In genomic region chr14:121747360-121747759, GRCm38 (mm10) we compare ENCODE assay signal across 31 mouse cellular contexts.
"Had no signal": no experiment of that assay in that cellular context is flagged by ENCODE, and none has a peak within 500 bp of the region (broad histone marks: within the 10 kb centered on the region; RNA-seq: fewer than 3 reads in every experiment).

No protein-coding gene starts in this region.

- ATAC-seq: liver, embryonic 12.5 days; liver, postnatal 0 days; lung, postnatal 0 days; midbrain, embryonic 13.5 days; midbrain, embryonic 15.5 days; midbrain, embryonic 16.5 days had no signal

- H3K9ac ChIP-seq: limb, embryonic 12.5 days; limb, embryonic 13.5 days; limb, embryonic 15.5 days; liver, embryonic 12.5 days; liver, embryonic 13.5 days; liver, embryonic 14.5 days; liver, embryonic 15.5 days; liver, postnatal 0 days; lung, embryonic 14.5 days; lung, embryonic 15.5 days; midbrain, embryonic 12.5 days; midbrain, embryonic 13.5 days; midbrain, embryonic 15.5 days had no signal

- H3K4me3 ChIP-seq: limb, embryonic 10.5 days; limb, embryonic 12.5 days; limb, embryonic 13.5 days; limb, embryonic 15.5 days; liver, embryonic 12.5 days; liver, embryonic 13.5 days; liver, embryonic 15.5 days; lung, embryonic 15.5 days; megakaryocyte, embryonic 14.5 days; midbrain, embryonic 10.5 days; midbrain, embryonic 12.5 days; midbrain, embryonic 13.5 days; midbrain, embryonic 15.5 days; myocyte had no signal

- H3K9me3 ChIP-seq: limb, embryonic 10.5 days; limb, embryonic 12.5 days; limb, embryonic 13.5 days; limb, embryonic 15.5 days; liver, embryonic 12.5 days; liver, embryonic 13.5 days; liver, embryonic 15.5 days; lung, embryonic 15.5 days; megakaryocyte, embryonic 14.5 days; midbrain, embryonic 10.5 days; midbrain, embryonic 12.5 days; midbrain, embryonic 13.5 days; midbrain, embryonic 15.5 days had no signal

- H3K4me1 ChIP-seq: liver, embryonic 12.5 days; liver, embryonic 13.5 days; liver, embryonic 15.5 days; megakaryocyte, embryonic 14.5 days; midbrain, embryonic 10.5 days; midbrain, embryonic 12.5 days; midbrain, embryonic 13.5 days; midbrain, embryonic 15.5 days had no signal

- H3K27me3 ChIP-seq: limb, embryonic 15.5 days; liver, embryonic 12.5 days; liver, embryonic 13.5 days; liver, embryonic 15.5 days; lung, embryonic 15.5 days; midbrain, embryonic 12.5 days; midbrain, embryonic 13.5 days; midbrain, embryonic 15.5 days had no signal

- H3K36me3 ChIP-seq: limb, embryonic 10.5 days; limb, embryonic 12.5 days; limb, embryonic 13.5 days; limb, embryonic 15.5 days; liver, embryonic 12.5 days; liver, embryonic 13.5 days; liver, embryonic 15.5 days; lung, embryonic 15.5 days; midbrain, embryonic 10.5 days; midbrain, embryonic 12.5 days; midbrain, embryonic 13.5 days; midbrain, embryonic 15.5 days had no signal

- H3K4me2 ChIP-seq: limb, embryonic 12.5 days; limb, embryonic 13.5 days; limb, embryonic 15.5 days; liver, embryonic 11.5 days; liver, embryonic 12.5 days; liver, embryonic 13.5 days; liver, embryonic 15.5 days; lung, embryonic 14.5 days; lung, embryonic 15.5 days; midbrain, embryonic 11.5 days; midbrain, embryonic 12.5 days; midbrain, embryonic 13.5 days; midbrain, embryonic 15.5 days had no signal

- DNase-seq: left cerebral cortex, postnatal 4 days; liver; liver, embryonic 13.5 days; liver, postnatal 0 days; lung, adult 18-20 months; lung, adult 2 months; lung, embryonic 14.5 days; lung, postnatal 10 days; lung, postnatal 14 days; lung, postnatal 36 days; lung, postnatal 4 days; midbrain, embryonic 14.5 days had no signal

- H3K27ac ChIP-seq: limb, embryonic 10.5 days; limb, embryonic 12.5 days; limb, embryonic 13.5 days; limb, embryonic 15.5 days; liver, embryonic 12.5 days; liver, embryonic 13.5 days; liver, embryonic 14.5 days; liver, embryonic 15.5 days; lung, embryonic 15.5 days; macrophage; midbrain, embryonic 10.5 days; midbrain, embryonic 12.5 days; midbrain, embryonic 13.5 days; midbrain, embryonic 15.5 days had no signal
